Mouse (Mus musculus): ENCODE results near the gene U2surp.

The U2surp gene

GRCm38 (mm10) chr9:95451931-95452330, 59.9 kb downstream of the U2surp start:
- no peak for DNase-seq

- DNase-seq: no peak
Measured at GRCm38 (mm10) chr9:95450586-95450985, 61.2 kb downstream of the U2surp start.

- DNase-seq: no peak
Measured at GRCm38 (mm10) chr9:95442321-95442731, 69.5 kb downstream of the U2surp start.

- DNase-seq: no peak
Measured at GRCm38 (mm10) chr9:95437883-95438282, 73.9 kb downstream of the U2surp start.

GRCm38 (mm10) chr9:95436294-95436613, 75.5 kb downstream of the U2surp start:
- DNase-seq: no peak

- DNase-seq: no peak
Measured at GRCm38 (mm10) chr9:95435506-95436293, 76.1 kb downstream of the U2surp start.

- no peak for DNase-seq
Measured at GRCm38 (mm10) chr9:95428277-95428676, 83.5 kb downstream of the U2surp start.

- no peak for DNase-seq
Measured at GRCm38 (mm10) chr9:95413911-95414310, 97.9 kb downstream of the U2surp start.

GRCm38 (mm10) chr9:95412047-95412446, 99.7 kb downstream of the U2surp start:
- DNase-seq: no peak

- DNase-seq: peak; percentile 12
Measured at GRCm38 (mm10) chr9:95407586-95408220, 104.1 kb downstream of the U2surp start.
